ENCODE assay signal across 19 mouse cellular contexts in genomic region chr8:60942867-60943266, GRCm38 (mm10). TPM values are rescaled to one million over a fixed set of nuclear protein-coding genes. Genes with fewer than 3 reads are reported as not detected.
DNase-seq lines count a peak whose midpoint lies in the region; ATAC-seq and TF ChIP-seq lines count a peak whose summit lies in the region.
"Had no signal": no experiment of that assay in that cellular context is flagged by ENCODE, and none has a peak within 500 bp of the region (broad histone marks: within the 10 kb centered on the region; RNA-seq: fewer than 3 reads in every experiment).

No protein-coding gene starts in this region.

- H3K4me3 ChIP-seq in layer of hippocampus, adult 2 months: no peak overlapping the region
- H3K4me3 ChIP-seq: erythroblast, embryonic 14.5 days; forebrain, embryonic 15.5 days; heart, embryonic 15.5 days; hindbrain, embryonic 10.5 days; neural tube, embryonic 12.5 days had no signal

- no peak for ATAC-seq in CD4-positive, CD25-positive, alpha-beta regulatory T cell, adult 4 months
- ATAC-seq: forebrain, embryonic 15.5 days had no signal

- DNase-seq in CD4-positive, CD25-positive, alpha-beta regulatory T cell, adult 2 months (ENCODE audit: low read depth, low spot score): peak; percentile 48
- DNase-seq in layer of hippocampus, adult 2 months (ENCODE audit: low spot score in 2 of 2): no peak
- no peak for DNase-seq in layer of hippocampus, postnatal 25 days (ENCODE audit: extremely low spot score in 1 of 2, low spot score in 1 of 2)
- DNase-seq in thymus, postnatal 14 days: peak; percentile 25
- DNase-seq in thymus, postnatal 36 days: no peak
- peak; percentile 31 for DNase-seq in splenic B cell, adult 2 months (ENCODE audit: low read depth, low spot score)
- no peak for DNase-seq in cerebellum, adult 11 months
- DNase-seq: adrenal gland, postnatal 14 days; cerebellum, adult 2 months; heart, adult 11 months; kidney, postnatal 14 days; lung, postnatal 14 days had no signal

- TF ChIP-seq CTCF in layer of hippocampus, adult 2 months (conservative IDR thresholded peaks at IDR 0.05): peak; percentile 62

- H3K27ac ChIP-seq in layer of hippocampus, adult 2 months: no peak overlapping the region
- H3K27ac ChIP-seq: forebrain, embryonic 15.5 days; heart, embryonic 15.5 days; hindbrain, embryonic 10.5 days; neural tube, embryonic 12.5 days had no signal

- H3K36me3 ChIP-seq in splenic B cell, adult 2 months (ENCODE audit: control insufficient read depth, insufficient read depth, low read length, poor library complexity, severe bottlenecking): 0 out of 2 replicates have a peak, but pooled peaks cover 4% of the 10 kb centered on the region
- H3K36me3 ChIP-seq: forebrain, embryonic 15.5 days; heart, embryonic 15.5 days; hindbrain, embryonic 10.5 days; neural tube, embryonic 12.5 days had no signal

- no peaks in the 10 kb centered on the region for H3K27me3 ChIP-seq in splenic B cell, adult 2 months (ENCODE audit: control insufficient read depth, insufficient read depth, low read length, poor library complexity, severe bottlenecking)
- H3K27me3 ChIP-seq: forebrain, embryonic 15.5 days; heart, embryonic 15.5 days; megakaryocyte, embryonic 14.5 days; neural tube, embryonic 12.5 days had no signal

RNA-seq across cellular contexts. Expression of gene Clcn3, which starts 40.2 kb away (rescaled TPM):
- 10 to 100 TPM; 19.0 to 22.3 TPM for polyA plus RNA-seq in CD4-positive, CD25-positive, alpha-beta regulatory T cell, adult 4 months (2017; shearing (Covaris generic))
- total RNA-seq in layer of hippocampus, adult 2 months (2021): 100 to 1,000 TPM; 121 to 123 TPM
- total RNA-seq in layer of hippocampus, postnatal 25 days (2021): 100 to 1,000 TPM; 123 to 124 TPM

RNA-seq across cellular contexts. Expression of gene Nek1, which starts 50.1 kb away (rescaled TPM):
- 1 to 10 TPM; 7.4 to 9.5 TPM for polyA plus RNA-seq in CD4-positive, CD25-positive, alpha-beta regulatory T cell, adult 4 months (2017; shearing (Covaris generic))
- total RNA-seq in layer of hippocampus, adult 2 months (2021): 10 to 100 TPM; 24.5 to 30.5 TPM
- total RNA-seq in layer of hippocampus, postnatal 25 days (2021): 10 to 100 TPM; 21.1 to 27.4 TPM

RNA-seq across cellular contexts. Expression of gene Hpf1, which starts 52.6 kb away (rescaled TPM):
- polyA plus RNA-seq in CD4-positive, CD25-positive, alpha-beta regulatory T cell, adult 4 months (2017; shearing (Covaris generic)): 10 to 100 TPM; 45.2 to 48.8 TPM
- 10 to 100 TPM; 51.8 to 52.4 TPM for total RNA-seq in layer of hippocampus, adult 2 months (2021)
- total RNA-seq in layer of hippocampus, postnatal 25 days (2021): 10 to 100 TPM; 46.2 to 47.6 TPM

Comparison
In these comparisons a context has a peak if more than half of its experiments do, and no peak if none do; other contexts are left out.
1. DNase-seq: peak in CD4-positive, CD25-positive, alpha-beta regulatory T cell, adult 2 months (single experiment), thymus, postnatal 14 days (single experiment) and splenic B cell, adult 2 months (single experiment); none in layer of hippocampus, adult 2 months (0 of 2), layer of hippocampus, postnatal 25 days (0 of 2), thymus, postnatal 36 days (0 of 2) and cerebellum, adult 11 months (single experiment).